ENCODE assay signal across 20 mouse cellular contexts in the genomic region with DNA sequence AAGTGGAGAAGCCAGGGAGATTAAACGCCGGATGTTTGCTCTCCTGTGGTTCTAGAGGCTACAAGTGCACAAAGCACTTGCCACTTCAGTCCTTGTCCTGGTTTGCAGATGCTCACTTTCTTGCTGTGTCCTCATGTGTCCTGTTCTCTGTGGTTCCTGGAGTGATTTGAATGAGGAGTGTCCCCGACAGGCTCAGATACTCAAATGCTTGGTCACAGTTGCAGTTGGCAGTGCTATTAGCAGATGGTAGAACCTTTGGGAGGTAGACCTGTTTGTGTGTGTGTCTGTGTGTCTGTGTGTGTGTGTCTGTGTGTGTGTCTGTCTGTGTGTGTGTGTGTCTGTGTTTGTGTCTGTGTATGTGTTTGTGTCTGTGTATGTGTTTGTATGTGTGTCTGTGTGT.
DNase-seq lines count a peak whose midpoint lies in the region; ATAC-seq and TF ChIP-seq lines count a peak whose summit lies in the region.
"Had no signal": no experiment of that assay in that cellular context is flagged by ENCODE, and none has a peak within 500 bp of the region (broad histone marks: within the 10 kb centered on the region; RNA-seq: fewer than 3 reads in every experiment).

No protein-coding gene starts in this region.

- 0 out of 2 replicates have a peak overlapping the region, but pooled peaks have one; percentile 36 for H3K27ac ChIP-seq in forebrain, embryonic 12.5 days
- H3K27ac ChIP-seq in forebrain, embryonic 14.5 days (ENCODE audit: low read depth, low read length): no peak overlapping the region
- peak overlapping the region; percentile 47; the same call in 1 of the 2 replicates for H3K27ac ChIP-seq in layer of hippocampus, adult 2 months
- H3K27ac ChIP-seq: embryonic facial prominence, embryonic 15.5 days; gastrocnemius, adult 2 months had no signal

- no peak for TF ChIP-seq CTCF in layer of hippocampus, adult 2 months (conservative IDR thresholded peaks at IDR 0.05)

- intact Hi-C loops in heart, postnatal 36 days (cut with DNase I): no loop called here

- H3K4me2 ChIP-seq in forebrain, embryonic 12.5 days: no peak overlapping the region
- H3K4me2 ChIP-seq in forebrain, embryonic 14.5 days (ENCODE audit: low read length): no peak overlapping the region
- H3K4me2 ChIP-seq: embryonic facial prominence, embryonic 15.5 days; heart, embryonic 12.5 days had no signal

- peaks cover 12% of the 10 kb centered on the region for H3K27me3 ChIP-seq in forebrain, embryonic 12.5 days
- H3K27me3 ChIP-seq in forebrain, embryonic 14.5 days (replicated peaks; ENCODE audit: control insufficient read depth, insufficient read depth, low read length): no peaks in the 10 kb centered on the region
- H3K27me3 ChIP-seq: CH12.LX; embryonic facial prominence, embryonic 15.5 days had no signal

- ATAC-seq in forebrain, embryonic 12.5 days (ENCODE audit: low FRiP score): no peak
- ATAC-seq in forebrain, embryonic 14.5 days: no peak
- ATAC-seq: activated CD4-positive, CD25-positive, alpha-beta regulatory T cell, adult 4 months; hindbrain, postnatal 0 days; Patski had no signal

- peak; percentile 45 to 54 for DNase-seq in cerebellum, postnatal 10 days
- no peak for DNase-seq in cerebellum, adult 9-10 months
- DNase-seq in forebrain, embryonic 14.5 days (ENCODE audit: low spot score): no peak
- no peak for DNase-seq in layer of hippocampus, adult 2 months (ENCODE audit: low spot score in 2 of 2)
- no peak for DNase-seq in layer of hippocampus, adult 9-10 months (ENCODE audit: low spot score)
- no peak for DNase-seq in heart, postnatal 36 days
- DNase-seq: adrenal gland, postnatal 14 days; embryo, embryonic 11 days; gastrocnemius, adult 2 months; gastrocnemius, postnatal 25 days; kidney, adult 11 months; kidney, adult 9 months had no signal

- no peaks in the 10 kb centered on the region for H3K36me3 ChIP-seq in forebrain, embryonic 12.5 days (replicated peaks)
- H3K36me3 ChIP-seq in forebrain, embryonic 14.5 days (ENCODE audit: control insufficient read depth, insufficient read depth, low read length): no peaks in the 10 kb centered on the region
- H3K36me3 ChIP-seq: embryonic facial prominence, embryonic 15.5 days; heart, embryonic 12.5 days had no signal

- H3K9me3 ChIP-seq in forebrain, embryonic 12.5 days: no peaks in the 10 kb centered on the region
- no peaks in the 10 kb centered on the region for H3K9me3 ChIP-seq in forebrain, embryonic 14.5 days (replicated peaks; ENCODE audit: control insufficient read depth, low read length)
- H3K9me3 ChIP-seq: embryonic facial prominence, embryonic 15.5 days; heart, embryonic 12.5 days had no signal

- peaks cover 39% of the 10 kb centered on the region for H3K4me1 ChIP-seq in forebrain, embryonic 12.5 days
- peaks cover 24% of the 10 kb centered on the region for H3K4me1 ChIP-seq in forebrain, embryonic 14.5 days (ENCODE audit: control insufficient read depth, insufficient read depth, low read length)
- H3K4me1 ChIP-seq: embryonic facial prominence, embryonic 15.5 days had no signal

- 75% methylated on average over 3 of the region's 3 CpGs for WGBS in forebrain, embryonic 12.5 days
- 80% methylated on average over 3 of the region's 3 CpGs for WGBS in forebrain, embryonic 14.5 days

- H3K4me3 ChIP-seq in forebrain, embryonic 12.5 days (replicated peaks): no peak overlapping the region
- no peak overlapping the region for H3K4me3 ChIP-seq in forebrain, embryonic 14.5 days (ENCODE audit: low read depth, low read length)
- no peak overlapping the region for H3K4me3 ChIP-seq in layer of hippocampus, adult 2 months
- H3K4me3 ChIP-seq: embryonic facial prominence, embryonic 15.5 days; erythroblast, embryonic 14.5 days; gastrocnemius, adult 2 months; heart, embryonic 12.5 days had no signal

- H3K9ac ChIP-seq in forebrain, embryonic 12.5 days: no peak overlapping the region
- H3K9ac ChIP-seq in forebrain, embryonic 14.5 days (ENCODE audit: low read length): no peak overlapping the region
- H3K9ac ChIP-seq: embryonic facial prominence, embryonic 15.5 days; heart, embryonic 12.5 days had no signal

Comparison
In these comparisons a context has a peak if more than half of its experiments do, and no peak if none do; other contexts are left out.
1. DNase-seq: peak in cerebellum, postnatal 10 days (2 of 2); none in cerebellum, adult 9-10 months (single experiment), forebrain, embryonic 14.5 days (single experiment), layer of hippocampus, adult 2 months (0 of 2), layer of hippocampus, adult 9-10 months (single experiment) and heart, postnatal 36 days (0 of 2).